Mouse (Mus musculus) Muller cell, postnatal 12 days (primary cell): ENCODE data around the gene Ccdc83.
"Not testable (repeated sequence)": the region's sequence is repeated elsewhere in the genome, so short reads cannot be mapped to it uniquely, and the experiment has no call there.

Source experiments
- DNase-seq: peaks from one replicate; pipeline ENCODE4 v3.0.0-alpha.2; 2015; ENCODE audit errors: inconsistent ontology term

Ccdc83 gene

DNA sequence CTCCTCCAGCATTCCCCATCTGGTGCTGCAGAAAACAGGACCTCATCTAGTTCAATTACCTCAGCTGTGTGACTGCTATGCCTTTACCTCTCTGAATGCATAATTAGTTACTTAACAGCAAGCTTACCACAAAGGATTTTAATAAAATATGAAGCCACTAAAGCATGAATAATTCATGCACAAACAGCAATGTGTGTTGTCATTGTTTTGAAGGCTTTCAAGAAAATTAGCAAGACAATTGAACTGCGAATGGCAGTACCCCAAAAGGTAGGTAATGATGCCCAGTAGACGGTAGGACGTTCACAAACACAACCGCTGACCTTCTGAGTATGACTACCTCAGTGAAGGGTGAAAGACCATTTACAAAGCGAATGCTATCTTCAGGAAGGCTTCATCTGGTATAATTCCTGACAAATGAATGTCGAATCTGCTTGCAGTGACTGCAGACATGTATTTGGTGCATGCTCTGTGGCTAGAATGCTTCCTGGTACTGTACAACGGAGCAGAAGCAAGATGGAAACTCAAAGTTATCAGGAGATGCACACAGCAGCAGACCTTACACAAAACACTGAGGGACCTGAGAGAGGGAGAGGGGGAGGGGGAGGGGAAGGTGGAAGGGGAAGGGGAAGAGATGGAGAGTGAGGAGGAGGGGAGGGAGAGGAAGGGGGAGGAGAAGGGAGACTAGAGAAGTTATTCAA is 3.5 kb downstream of the Ccdc83 start:
- no peak for DNase-seq

DNA sequence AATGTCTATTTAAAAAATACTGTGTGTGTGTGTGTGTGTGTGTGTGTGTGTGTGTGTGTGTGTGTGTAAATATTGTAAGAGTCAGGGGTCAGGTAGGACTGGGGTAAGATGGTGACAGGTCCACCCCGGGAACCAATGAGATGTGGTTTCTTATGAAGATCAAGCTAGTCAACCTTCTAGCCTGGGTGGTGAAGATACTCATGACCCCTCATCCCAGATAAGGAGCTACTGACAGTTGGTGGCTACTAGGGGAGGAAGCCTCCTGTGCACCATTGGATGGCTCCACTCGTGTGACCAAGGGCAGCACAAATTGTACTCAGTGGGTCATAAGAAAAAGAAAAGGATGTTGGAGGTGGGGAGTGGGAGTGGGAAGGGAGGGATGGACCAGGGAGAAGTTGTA is 5.7 kb downstream of the Ccdc83 start:
- no peak for DNase-seq

- no peak for DNase-seq
Observed at GRCm38 (mm10) chr7:90258701-90259100, 6.9 kb downstream of the Ccdc83 start.

DNA sequence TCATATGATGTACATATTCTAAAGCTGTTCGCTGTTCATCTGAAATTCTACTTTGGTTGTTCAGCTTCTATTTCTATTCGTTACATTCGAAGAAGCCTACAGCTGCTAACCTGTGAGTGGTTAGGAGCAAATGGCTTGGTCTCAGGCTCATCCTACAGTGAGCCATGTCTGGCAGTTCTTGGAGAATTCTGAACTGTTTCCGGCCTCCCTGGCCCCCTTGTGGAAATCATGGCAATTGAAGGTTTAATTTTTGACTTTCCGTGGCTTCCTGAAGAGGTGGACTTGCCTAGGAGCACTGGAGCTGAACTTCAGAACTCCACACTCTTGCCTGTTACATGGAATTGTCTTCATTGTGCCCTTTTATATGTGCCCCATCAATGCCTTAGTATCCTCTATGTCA is 12.6 kb downstream of the Ccdc83 start:
- DNase-seq, result peak; percentile 16

- no peak for DNase-seq
Observed at GRCm38 (mm10) chr7:90243643-90244042, 21.9 kb downstream of the Ccdc83 start.

- no peak for DNase-seq
Observed at GRCm38 (mm10) chr7:90243151-90243550, 22.4 kb downstream of the Ccdc83 start.

- peak; percentile 68 for DNase-seq
Observed at GRCm38 (mm10) chr7:90236289-90236905, 29.2 kb downstream of the Ccdc83 start.

- peak; percentile 69 for DNase-seq
Observed at GRCm38 (mm10) chr7:90233921-90234320, 31.7 kb downstream of the Ccdc83 start.

- DNase-seq, result no peak
Observed at GRCm38 (mm10) chr7:90231431-90231830, 34.1 kb downstream of the Ccdc83 start.

DNA sequence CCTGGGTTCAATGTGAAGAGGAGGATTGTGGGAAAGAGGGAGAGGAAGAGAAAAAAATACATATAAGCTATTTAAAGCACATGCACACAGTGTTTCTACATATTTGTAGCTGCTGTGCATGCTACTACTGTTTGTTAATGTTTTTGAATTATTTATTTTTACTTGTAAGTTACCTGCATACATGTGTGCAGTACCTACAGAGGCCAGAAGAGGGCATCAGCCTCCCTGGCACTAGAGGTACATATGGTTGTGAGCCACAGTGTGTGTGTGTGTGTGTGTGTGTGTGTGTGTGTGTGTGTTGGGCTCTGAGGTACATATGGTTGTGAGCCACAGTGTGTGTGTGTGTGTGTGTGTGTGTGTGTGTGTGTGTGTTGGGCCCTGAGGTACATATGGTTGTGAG is 36.7 kb downstream of the Ccdc83 start:
- not testable (repeated sequence) for DNase-seq

GRCm38 (mm10) chr7:90228075-90228474 is 37.5 kb downstream of the Ccdc83 start:
- DNase-seq, result no peak

- no peak for DNase-seq
Observed at GRCm38 (mm10) chr7:90221487-90221886, 44.1 kb downstream of the Ccdc83 start.

- peak; percentile 25 for DNase-seq
Observed at GRCm38 (mm10) chr7:90218122-90218521, 47.5 kb downstream of the Ccdc83 start.

DNA sequence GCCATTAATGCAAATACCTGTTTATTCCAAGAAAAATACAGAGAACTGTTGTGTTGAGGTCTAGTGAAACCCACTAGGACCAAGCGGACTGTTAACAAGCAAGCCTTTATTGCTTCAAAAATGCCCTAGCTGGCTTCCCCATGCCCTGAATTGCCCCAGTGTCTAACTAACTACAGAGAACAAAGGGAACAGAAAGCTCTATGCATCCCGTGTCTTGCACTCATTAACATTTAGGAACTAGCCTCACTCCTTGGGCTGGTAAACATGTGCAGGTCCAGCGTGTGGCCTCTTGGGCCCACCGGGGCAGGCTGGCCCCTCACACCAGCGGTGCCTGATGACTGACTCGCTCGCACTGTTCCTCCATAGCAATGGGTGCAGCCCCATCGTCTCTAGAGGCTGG is 49.1 kb downstream of the Ccdc83 start:
- DNase-seq, result peak; percentile 30

DNA sequence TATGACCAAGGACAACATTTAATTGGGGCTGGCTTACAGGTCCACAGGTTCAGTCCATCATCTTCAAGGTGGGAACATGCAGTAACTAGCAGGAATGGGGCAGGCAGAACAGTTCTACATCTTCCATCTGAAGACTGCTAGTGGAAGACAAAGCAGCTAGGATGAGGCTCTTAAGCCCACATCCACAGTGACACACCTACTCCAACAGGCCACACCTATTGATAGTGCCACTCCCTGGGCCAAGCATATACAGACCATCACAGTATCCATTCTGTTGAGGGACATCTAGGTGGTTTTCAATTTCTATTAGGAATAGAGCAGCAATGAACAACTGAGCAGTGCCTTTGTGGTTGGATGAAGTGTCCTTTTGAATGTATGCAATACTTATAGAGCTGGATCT is 54.6 kb downstream of the Ccdc83 start:
- DNase-seq, result no peak

DNA sequence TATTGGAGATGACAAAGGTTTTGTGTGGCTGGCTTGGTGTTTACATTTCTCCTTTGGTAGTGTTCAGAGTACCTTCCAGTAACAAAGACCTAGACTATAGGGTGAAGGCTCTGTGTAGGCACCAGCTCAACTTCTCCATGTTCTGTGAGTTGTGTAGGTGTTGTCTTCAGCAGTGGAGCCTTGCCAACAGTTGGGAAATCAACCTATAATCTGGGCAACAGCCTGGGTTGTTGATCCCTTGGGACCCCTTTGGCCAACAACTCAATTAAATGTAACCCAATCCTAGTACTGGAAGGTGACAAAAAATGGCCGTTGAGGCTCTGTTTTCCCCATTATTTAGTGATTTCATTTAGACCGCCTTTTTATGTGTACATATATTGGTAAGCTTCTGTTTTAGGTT is 55.5 kb downstream of the Ccdc83 start:
- no peak for DNase-seq

DNA sequence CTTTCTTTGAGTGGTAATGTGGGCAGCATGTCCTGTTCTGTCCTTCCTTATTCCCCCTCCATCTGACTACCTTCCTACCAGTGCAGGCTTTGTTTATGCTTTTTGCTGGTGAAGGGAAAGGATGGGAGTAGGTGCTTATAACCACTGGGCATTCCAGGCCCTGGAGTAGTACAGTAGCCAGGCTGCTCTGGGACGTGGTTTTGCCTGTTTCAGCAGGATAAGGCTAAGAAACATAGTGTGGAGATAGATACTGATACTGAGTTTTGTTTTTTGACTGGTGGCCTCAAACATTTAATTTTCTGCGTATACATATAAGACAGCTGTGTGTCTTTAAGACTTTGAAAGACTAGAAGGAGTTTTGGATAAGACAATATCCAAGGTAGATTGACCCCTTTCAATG is 61.7 kb downstream of the Ccdc83 start:
- DNase-seq, result no peak

DNA sequence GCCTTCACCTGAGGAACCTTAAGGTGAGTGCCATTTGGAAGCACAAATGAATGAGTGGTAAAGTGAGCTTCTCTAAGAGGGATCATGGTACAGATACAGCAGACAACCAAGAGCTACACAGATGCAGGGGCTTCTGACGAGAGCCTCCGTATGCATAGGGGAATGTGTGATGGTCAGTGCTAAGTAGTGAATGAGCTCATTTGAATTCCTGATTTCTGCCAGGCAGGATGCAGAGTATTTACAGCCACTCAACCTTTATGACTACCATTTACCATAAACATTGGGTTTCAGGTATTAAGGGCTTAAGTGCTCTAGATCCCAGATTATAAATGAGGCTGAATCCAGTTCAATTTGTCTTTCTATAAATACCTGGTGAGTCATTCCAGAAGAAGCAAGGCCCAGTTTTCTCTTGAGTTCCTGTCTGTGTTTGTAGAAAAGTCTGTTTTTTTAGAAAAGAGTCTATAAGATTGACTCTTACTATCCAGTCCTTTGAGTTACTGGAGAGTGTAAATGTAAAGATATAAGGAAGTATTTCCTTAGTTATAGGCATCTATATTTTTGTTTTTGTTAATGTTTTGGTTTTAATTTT is 63.6 kb downstream of the Ccdc83 start:
- DNase-seq, result peak; percentile 25

- no peak for DNase-seq
Observed at GRCm38 (mm10) chr7:90200251-90200650, 65.3 kb downstream of the Ccdc83 start.

- DNase-seq, result no peak
Observed at GRCm38 (mm10) chr7:90180635-90181034, 84.9 kb downstream of the Ccdc83 start.

- DNase-seq, result no peak
Observed at GRCm38 (mm10) chr7:90175576-90175975, 90.0 kb downstream of the Ccdc83 start.
